Mouse (Mus musculus): ENCODE data around the gene Samd8. TPM values are rescaled to one million over a fixed set of nuclear protein-coding genes. Genes with fewer than 3 reads are reported as not detected.

Samd8 gene
- total and polyA plus RNA-seq, 2 experiments from 2014 or later = 24.9 to 62.4 TPM

GRCm38 (mm10) chr14:21791722-21792121, 41.4 kb downstream of the Samd8 start:
- WGBS = 92% methylated on average over 4 of the region's 4 CpGs
- no peak overlapping the region for H3K9ac ChIP-seq (replicated peaks; ENCODE audit: low read length)
- no peak for TF ChIP-seq CTCF (IDR thresholded peaks at IDR 0.05; ENCODE audit: low read depth)

GRCm38 (mm10) chr14:21792250-21792649, 41.9 kb downstream of the Samd8 start:
- Histone ChIP-seq H3K9ac (replicated peaks; ENCODE audit: low read length) (no peak overlapping the region), H3K36me3 (ENCODE audit: insufficient read depth, low read length) (peaks cover 7% of the 10 kb centered on the region; the same call in 1 of the 2 replicates), H3K4me1 (ENCODE audit: insufficient read depth, low read length) (no peaks in the 10 kb centered on the region), H3K9me3 (ENCODE audit: low read length) (no peaks in the 10 kb centered on the region), H3K4me2 (ENCODE audit: low read depth, low read length) (no peak overlapping the region), H3K27ac (no peak overlapping the region), H3K4me3 (ENCODE audit: low read length) (no peak overlapping the region), H3K27me3 (ENCODE audit: insufficient read depth, low read length) (no peaks in the 10 kb centered on the region)
- ATAC-seq (no peak), DNase-seq (ENCODE audit: low spot score) (no peak)
- 95% methylated on average over 6 of the region's 6 CpGs for WGBS
- TF ChIP-seq CTCF (IDR thresholded peaks at IDR 0.05; ENCODE audit: low read depth) = no peak

More at GRCm38 (mm10) chr14:21791722-21792121, 41.4 kb downstream of the Samd8 start:
- no peak for ATAC-seq
- DNase-seq (ENCODE audit: low spot score) = no peak
- Histone ChIP-seq H3K27me3 (ENCODE audit: insufficient read depth, low read length) (no peaks in the 10 kb centered on the region), H3K4me3 (ENCODE audit: low read length) (no peak overlapping the region), H3K36me3 (ENCODE audit: insufficient read depth, low read length) (peaks cover 7% of the 10 kb centered on the region; the same call in 1 of the 2 replicates), H3K27ac (no peak overlapping the region), H3K4me1 (ENCODE audit: insufficient read depth, low read length) (no peaks in the 10 kb centered on the region), H3K9me3 (ENCODE audit: low read length) (no peaks in the 10 kb centered on the region), H3K4me2 (ENCODE audit: low read depth, low read length) (no peak overlapping the region)

- H3K4me1 ChIP-seq (ENCODE audit: insufficient read depth, low read length) = no peaks in the 10 kb centered on the region
- WGBS = 97% methylated on average over 4 of the region's 4 CpGs
Measured at GRCm38 (mm10) chr14:21800641-21801040, 50.3 kb downstream of the Samd8 start.

GRCm38 (mm10) chr14:21801624-21802023, 51.3 kb downstream of the Samd8 start:
- Histone ChIP-seq H3K4me3 (ENCODE audit: low read length) (no peak overlapping the region), H3K9ac (replicated peaks; ENCODE audit: low read length) (no peak overlapping the region), H3K9me3 (ENCODE audit: low read length) (no peaks in the 10 kb centered on the region), H3K4me2 (ENCODE audit: low read depth, low read length) (no peak overlapping the region), H3K36me3 (ENCODE audit: insufficient read depth, low read length) (no peaks in the 10 kb centered on the region), H3K27me3 (ENCODE audit: insufficient read depth, low read length) (no peaks in the 10 kb centered on the region), H3K4me1 (ENCODE audit: insufficient read depth, low read length) (no peaks in the 10 kb centered on the region), H3K27ac (no peak overlapping the region)
- TF ChIP-seq CTCF (IDR thresholded peaks at IDR 0.05; ENCODE audit: low read depth) = no peak
- DNase-seq (ENCODE audit: low spot score) = peak; percentile 56
- no peak for ATAC-seq
- 48% methylated on average over 7 of the region's 7 CpGs for WGBS

More at GRCm38 (mm10) chr14:21800641-21801040, 50.3 kb downstream of the Samd8 start:
- Histone ChIP-seq H3K9ac (replicated peaks; ENCODE audit: low read length) (no peak overlapping the region), H3K9me3 (ENCODE audit: low read length) (no peaks in the 10 kb centered on the region), H3K36me3 (ENCODE audit: insufficient read depth, low read length) (no peaks in the 10 kb centered on the region), H3K27ac (no peak overlapping the region), H3K27me3 (ENCODE audit: insufficient read depth, low read length) (no peaks in the 10 kb centered on the region), H3K4me3 (ENCODE audit: low read length) (no peak overlapping the region), H3K4me2 (ENCODE audit: low read depth, low read length) (no peak overlapping the region)
- no peak for TF ChIP-seq CTCF (IDR thresholded peaks at IDR 0.05; ENCODE audit: low read depth)
- ATAC-seq = no peak
- DNase-seq (ENCODE audit: low spot score) = no peak

GRCm38 (mm10) chr14:21802543-21803206, 52.3 kb downstream of the Samd8 start:
- peak; percentile 56 for ATAC-seq
- no peak for TF ChIP-seq CTCF (IDR thresholded peaks at IDR 0.05; ENCODE audit: low read depth)
- no peak overlapping the region for H3K9ac ChIP-seq (replicated peaks; ENCODE audit: low read length)

GRCm38 (mm10) chr14:21806203-21806602, 55.9 kb downstream of the Samd8 start:
- Histone ChIP-seq H3K4me1 (ENCODE audit: insufficient read depth, low read length) (no peaks in the 10 kb centered on the region), H3K36me3 (ENCODE audit: insufficient read depth, low read length) (no peaks in the 10 kb centered on the region), H3K9ac (replicated peaks; ENCODE audit: low read length) (no peak overlapping the region), H3K9me3 (ENCODE audit: low read length) (no peaks in the 10 kb centered on the region), H3K4me3 (ENCODE audit: low read length) (no peak overlapping the region), H3K4me2 (ENCODE audit: low read depth, low read length) (no peak overlapping the region), H3K27ac (no peak overlapping the region), H3K27me3 (ENCODE audit: insufficient read depth, low read length) (no peaks in the 10 kb centered on the region)
- 77% methylated on average over 2 of the region's 2 CpGs for WGBS
- no peak for ATAC-seq
- no peak for DNase-seq (ENCODE audit: low spot score)
- TF ChIP-seq CTCF (IDR thresholded peaks at IDR 0.05; ENCODE audit: low read depth) = no peak

More at GRCm38 (mm10) chr14:21802543-21803206, 52.3 kb downstream of the Samd8 start:
- Histone ChIP-seq H3K27me3 (ENCODE audit: insufficient read depth, low read length) (no peaks in the 10 kb centered on the region), H3K4me3 (ENCODE audit: low read length) (no peak overlapping the region), H3K9me3 (ENCODE audit: low read length) (no peaks in the 10 kb centered on the region), H3K36me3 (ENCODE audit: insufficient read depth, low read length) (no peaks in the 10 kb centered on the region), H3K4me2 (ENCODE audit: low read depth, low read length) (no peak overlapping the region), H3K4me1 (ENCODE audit: insufficient read depth, low read length) (no peaks in the 10 kb centered on the region), H3K27ac (no peak overlapping the region)
- DNase-seq (ENCODE audit: low spot score) = peak; percentile 36
- WGBS = 85% methylated on average over 6 of the region's 6 CpGs

- no peak for TF ChIP-seq CTCF (IDR thresholded peaks at IDR 0.05; ENCODE audit: low read depth)
- Histone ChIP-seq H3K4me3 (ENCODE audit: low read length) (no peak overlapping the region), H3K4me1 (ENCODE audit: insufficient read depth, low read length) (no peaks in the 10 kb centered on the region), H3K9ac (replicated peaks; ENCODE audit: low read length) (no peak overlapping the region), H3K4me2 (ENCODE audit: low read depth, low read length) (no peak overlapping the region), H3K9me3 (ENCODE audit: low read length) (no peaks in the 10 kb centered on the region), H3K36me3 (ENCODE audit: insufficient read depth, low read length) (no peaks in the 10 kb centered on the region), H3K27me3 (ENCODE audit: insufficient read depth, low read length) (no peaks in the 10 kb centered on the region), H3K27ac (no peak overlapping the region)
- DNase-seq (ENCODE audit: low spot score) (no peak), ATAC-seq (no peak)
- 87% methylated on average over 3 of the region's 3 CpGs for WGBS
Measured at GRCm38 (mm10) chr14:21806631-21807160, 56.4 kb downstream of the Samd8 start.
